Mouse (Mus musculus) cerebellum, postnatal 14 days (tissue): ENCODE measurements around the gene Slc22a5.

Source experiments
- DNase-seq, 2 experiments: peaks; one replicate each; pipeline ENCODE4 v3.0.0; 2021; ENCODE audit warnings: mixed read lengths in 2 of 2

Gene Slc22a5

GRCm38 (mm10) chr11:53891505-53892451 is at the start of gene Slc22a5:
Slc22a5 (minus strand) TSS chr11:53891660.
- peak; percentile 98 to 99 for DNase-seq

DNA sequence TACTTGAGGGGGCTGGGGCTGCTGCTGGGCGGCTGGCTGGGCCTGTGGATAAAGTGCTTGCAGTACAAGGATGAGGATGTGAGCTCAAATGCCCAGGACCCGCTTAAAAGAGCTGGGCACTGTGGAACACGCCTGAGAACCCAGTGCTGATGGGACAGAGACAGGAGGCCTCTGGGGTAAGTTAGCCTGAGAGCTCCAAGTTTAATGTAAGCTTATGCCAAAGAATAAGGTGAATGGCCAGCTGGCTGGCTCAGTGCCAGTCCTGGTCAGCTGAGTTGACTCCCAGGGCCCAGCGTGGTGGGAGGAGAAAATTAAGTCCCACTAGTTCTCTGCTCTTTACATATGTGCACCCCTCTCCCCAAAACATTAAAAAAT is 40.5 kb upstream of the Slc22a5 start:
- peak in 1 of 2 experiments; percentile 29 for DNase-seq

GRCm38 (mm10) chr11:53931091-53931943 is 39.9 kb upstream of the Slc22a5 start:
- DNase-seq: peak; percentile 76 to 77

DNA sequence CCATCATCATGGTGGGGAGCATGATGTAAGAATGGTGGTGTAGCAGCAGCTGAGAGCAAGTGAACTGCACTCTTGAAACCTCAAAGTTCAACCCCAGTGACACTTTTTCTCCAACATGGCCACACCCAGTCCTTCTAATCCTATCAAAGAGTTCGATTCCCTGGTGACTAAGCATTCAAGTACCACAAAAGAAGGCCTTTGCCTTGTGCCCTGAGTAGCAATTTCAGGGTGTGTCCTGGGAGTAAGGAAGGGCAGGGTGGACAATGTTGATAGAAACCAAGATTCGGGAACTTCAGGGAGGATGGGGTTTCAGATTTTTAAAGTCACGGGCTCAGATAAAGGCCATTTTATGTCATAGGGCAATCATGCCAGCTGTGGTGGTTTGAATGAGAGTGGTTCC is 38.3 kb upstream of the Slc22a5 start:
- DNase-seq: no peak

- DNase-seq: no peak
Measured at GRCm38 (mm10) chr11:53928585-53928984, 37.1 kb upstream of the Slc22a5 start.

GRCm38 (mm10) chr11:53926303-53926702 is 34.8 kb upstream of the Slc22a5 start:
- DNase-seq: no peak

DNA sequence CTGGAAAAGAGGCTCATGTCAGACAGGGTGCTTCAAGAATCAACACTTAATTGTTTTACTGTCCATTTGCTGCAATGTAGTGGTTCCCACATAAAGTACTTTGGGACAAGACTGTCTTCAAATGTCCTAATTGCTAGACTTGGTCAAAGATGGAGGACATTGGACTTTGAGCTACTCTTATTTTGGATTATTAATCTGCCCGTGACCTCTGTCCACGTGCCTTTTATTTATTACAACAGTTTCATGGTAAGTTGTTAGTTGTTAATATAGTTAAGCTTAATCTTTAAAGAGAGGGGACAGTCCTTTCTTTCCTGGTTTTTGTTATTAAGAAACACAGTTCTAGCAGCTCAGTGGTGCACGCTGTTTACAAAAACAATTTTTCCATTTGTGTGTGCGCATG is 27.4 kb upstream of the Slc22a5 start:
- no peak for DNase-seq

DNA sequence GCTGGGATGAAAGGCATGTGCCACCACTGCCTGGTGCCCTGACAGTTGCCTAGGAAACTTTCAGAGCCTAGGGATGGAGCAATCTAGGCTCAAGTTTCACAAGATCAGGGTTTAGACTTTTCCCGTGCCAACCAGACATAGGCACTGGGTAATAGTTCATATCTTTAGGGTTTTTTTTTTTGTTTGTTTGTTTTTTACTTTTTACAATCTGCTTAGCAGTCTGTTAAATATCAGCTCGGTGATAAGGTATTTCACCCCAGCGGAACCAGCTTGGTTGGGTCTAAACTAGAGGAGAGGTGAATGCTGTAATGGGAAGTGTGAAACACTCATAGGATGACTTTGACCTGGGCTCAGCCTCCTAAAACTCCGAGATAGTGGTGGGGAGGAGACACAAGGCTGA is 19.6 kb upstream of the Slc22a5 start:
- no peak for DNase-seq

GRCm38 (mm10) chr11:53908686-53909085 is 17.2 kb upstream of the Slc22a5 start:
- no peak for DNase-seq

DNA sequence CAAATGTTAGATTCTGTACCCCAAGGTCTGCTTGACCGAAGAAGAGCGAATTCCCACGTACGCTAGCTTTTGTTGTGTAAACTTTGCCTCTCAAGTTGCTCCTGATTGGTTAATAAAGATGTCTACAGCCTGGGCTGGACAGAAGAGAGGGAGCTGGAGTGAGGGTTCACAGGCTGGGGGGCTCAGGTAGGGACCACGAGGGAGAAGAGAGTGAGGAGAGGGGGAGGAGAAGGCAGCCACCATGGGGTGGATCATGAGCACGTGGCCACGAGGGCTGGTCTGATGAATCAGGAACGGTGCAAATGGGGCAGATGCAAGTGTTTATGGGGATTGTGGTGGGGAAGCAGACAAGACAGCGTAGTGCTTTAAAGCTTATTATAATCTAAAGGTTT is 13.1 kb upstream of the Slc22a5 start:
- no peak for DNase-seq

DNA sequence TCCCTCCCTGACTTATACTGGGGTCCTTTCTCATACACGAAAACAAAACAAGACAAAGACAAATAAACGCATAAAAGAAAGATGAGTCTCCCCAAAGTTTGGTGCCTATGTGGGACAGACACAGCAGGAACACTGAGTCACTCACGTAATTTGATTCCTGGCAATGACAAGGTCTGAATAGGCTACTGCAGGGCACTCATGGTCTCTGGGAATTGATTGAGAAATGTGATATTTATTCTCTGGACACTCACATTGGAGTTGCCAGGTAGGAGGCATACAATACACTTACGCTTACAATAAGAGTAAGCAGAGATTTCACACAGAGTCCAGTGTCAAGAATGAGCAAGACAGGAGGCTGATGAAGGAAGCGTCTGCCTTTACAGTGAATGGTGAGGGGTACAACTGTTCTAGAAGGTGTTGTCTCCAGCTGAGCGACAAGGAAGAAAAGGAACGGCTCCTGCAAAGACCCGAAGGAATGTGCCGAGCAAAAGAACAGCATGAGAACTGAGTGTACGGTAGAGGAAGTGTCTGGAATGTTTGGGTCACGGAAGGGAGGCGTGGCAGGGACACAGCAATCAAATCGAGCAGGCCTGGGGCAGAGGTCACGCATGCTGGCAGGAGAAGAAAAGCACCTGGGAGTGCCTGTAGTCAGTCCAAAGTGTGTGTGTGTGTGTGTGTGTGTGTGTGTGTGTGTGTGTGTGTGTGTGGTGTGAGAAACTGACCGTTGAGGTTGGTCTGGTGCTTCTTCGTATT is 12.5 kb upstream of the Slc22a5 start:
- DNase-seq: no peak

- no peak for DNase-seq
Measured at GRCm38 (mm10) chr11:53902741-53903140, 11.3 kb upstream of the Slc22a5 start.

GRCm38 (mm10) chr11:53900991-53901390 is 9.5 kb upstream of the Slc22a5 start:
- no peak for DNase-seq

DNA sequence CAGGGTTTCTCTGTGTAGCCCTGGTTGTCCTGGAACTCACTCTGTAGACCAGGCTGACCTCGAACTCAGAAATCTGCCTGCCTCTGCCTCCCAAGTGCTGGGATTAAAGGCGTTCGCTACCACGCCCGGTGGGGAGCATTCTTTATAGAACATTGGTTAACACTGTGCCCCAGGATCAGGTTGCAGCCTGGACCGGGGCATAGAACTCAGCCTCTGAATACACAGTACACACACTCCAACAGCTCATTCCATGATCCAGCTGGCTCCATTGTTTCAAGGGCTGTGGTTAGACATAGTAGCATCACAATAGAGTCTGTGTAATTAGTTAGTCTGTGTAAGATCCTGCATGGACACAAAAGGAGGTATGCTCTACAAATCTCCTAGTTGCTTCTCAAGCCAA is 8.5 kb upstream of the Slc22a5 start:
- no peak for DNase-seq

GRCm38 (mm10) chr11:53899004-53899403 is 7.5 kb upstream of the Slc22a5 start:
- no peak for DNase-seq

- DNase-seq: no peak
Measured at GRCm38 (mm10) chr11:53896935-53897334, 5.5 kb upstream of the Slc22a5 start.

DNA sequence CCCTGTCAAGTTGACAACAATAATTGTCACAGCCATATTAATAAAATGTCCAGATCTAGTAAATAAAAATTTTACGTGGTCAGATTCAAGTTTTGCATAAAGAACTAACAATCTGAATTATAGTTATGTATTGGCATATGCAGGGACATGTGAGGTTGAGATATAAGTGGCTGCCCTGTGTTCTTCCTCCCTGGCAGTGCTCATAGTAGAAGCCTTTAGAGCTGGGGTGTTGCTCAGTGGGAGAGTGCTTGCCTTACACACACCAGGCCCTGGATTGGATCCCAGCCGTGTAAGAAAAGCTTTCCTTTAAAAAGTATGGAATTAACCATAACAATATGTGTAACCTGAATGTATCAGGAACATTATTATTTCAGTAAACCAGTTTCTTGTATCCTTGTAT is 2.0 kb upstream of the Slc22a5 start:
- no peak for DNase-seq

- peak; percentile 15 to 24 for DNase-seq
Measured at GRCm38 (mm10) chr11:53892716-53893416, 1.4 kb upstream of the Slc22a5 start.

GRCm38 (mm10) chr11:53890906-53891504 is 455 bp downstream of the Slc22a5 start:
- no peak for DNase-seq

GRCm38 (mm10) chr11:53890225-53890624 is 1.2 kb downstream of the Slc22a5 start:
- no peak for DNase-seq

DNA sequence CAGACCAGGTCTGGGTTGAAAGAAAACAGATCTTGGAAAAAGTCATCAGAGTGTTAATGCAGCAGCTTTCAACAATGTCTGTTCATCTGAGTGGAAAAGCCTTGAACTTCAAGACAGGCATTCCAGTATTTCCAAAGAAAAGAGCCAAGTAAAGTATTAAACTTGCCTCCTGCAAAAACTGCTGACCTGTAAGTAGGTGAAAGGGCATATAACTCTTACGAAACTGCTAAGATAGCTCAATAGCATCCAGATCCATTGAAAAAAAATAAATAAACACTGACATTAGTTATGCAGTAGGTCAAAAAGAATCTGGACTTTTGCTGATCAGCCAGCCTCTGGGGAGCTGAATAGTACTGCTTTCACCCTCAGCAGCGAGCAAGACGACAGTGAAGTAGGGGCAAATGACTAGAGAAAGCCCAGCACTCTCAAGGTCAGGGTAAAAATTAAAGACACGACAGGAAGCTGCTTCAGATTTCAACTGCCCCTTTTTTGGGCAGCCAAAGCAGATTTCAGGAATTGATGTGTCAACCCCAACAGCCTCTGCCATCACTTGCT is 2.3 kb downstream of the Slc22a5 start:
- DNase-seq: no peak

DNA sequence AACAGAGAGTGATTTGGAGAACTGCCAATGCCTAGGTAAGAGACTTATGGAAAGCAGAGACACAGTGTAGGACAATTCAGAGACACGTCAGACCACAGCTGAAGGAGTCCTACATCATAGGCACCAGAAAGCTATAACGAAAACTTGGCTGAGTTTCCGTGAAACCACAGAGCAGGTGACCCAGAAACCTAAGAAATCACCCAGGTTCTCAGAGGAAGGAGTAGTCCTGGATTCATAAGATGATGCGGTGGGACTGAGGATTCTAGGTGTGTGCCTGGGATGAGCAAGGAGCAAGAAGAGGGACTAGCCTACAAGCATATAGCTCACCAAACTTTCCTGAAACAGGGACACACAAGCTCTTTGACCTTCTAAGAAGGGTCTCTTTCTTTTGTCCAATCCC is 3.2 kb downstream of the Slc22a5 start:
- DNase-seq: no peak
